Mouse (Mus musculus): ENCODE data around the gene Lsm7. TPM values are rescaled to one million over a fixed set of nuclear protein-coding genes. Genes with fewer than 3 reads are reported as not detected.
"Not testable (repeated sequence)": the region's sequence is repeated elsewhere in the genome, so short reads cannot be mapped to it uniquely, and the experiment has no call there.

The Lsm7 gene
- polyA plus RNA-seq, 1 experiment, result 136 TPM

GRCm38 (mm10) chr10:80821991-80822390 lies 33.0 kb downstream of the Lsm7 start:
- Histone ChIP-seq H3K4me3 (replicated peaks; ENCODE audit: control insufficient read depth, low read depth, low read length) (no peak overlapping the region), H3K4me1 (ENCODE audit: control insufficient read depth, insufficient read depth, low read length) (peaks cover 6% of the 10 kb centered on the region), H3K27ac (ENCODE audit: control insufficient read depth, insufficient read depth, low read depth, low read length, poor library complexity) (no peak overlapping the region)
- 47% methylated on average over 2 of the region's 2 CpGs for WGBS
- TF ChIP-seq CTCF (IDR thresholded peaks at IDR 0.05; ENCODE audit: control insufficient read depth, insufficient read depth, low read length) (0 out of 2 replicates have a peak, but pooled peaks have one; percentile 35), POLR2A (IDR thresholded peaks at IDR 0.05; ENCODE audit: borderline replicate concordance, control insufficient read depth, low read depth, low read length) (no peak)

- 73% methylated on average over 3 of the region's 3 CpGs for WGBS
- H3K27ac ChIP-seq (ENCODE audit: control insufficient read depth, insufficient read depth, low read depth, low read length, poor library complexity), result peak overlapping the region; percentile 87
- H3K4me1 ChIP-seq (ENCODE audit: control insufficient read depth, insufficient read depth, low read length), result peaks cover 4% of the 10 kb centered on the region
- H3K4me3 ChIP-seq (replicated peaks; ENCODE audit: control insufficient read depth, low read depth, low read length), result no peak overlapping the region
- TF ChIP-seq POLR2A (IDR thresholded peaks at IDR 0.05; ENCODE audit: borderline replicate concordance, control insufficient read depth, low read depth, low read length), result no peak
- TF ChIP-seq CTCF (IDR thresholded peaks at IDR 0.05; ENCODE audit: control insufficient read depth, insufficient read depth, low read length), result no peak
These were observed 35.6 kb downstream of the Lsm7 start for GRCm38 (mm10) chr10:80819406-80819805.

- Histone ChIP-seq H3K4me3 (replicated peaks; ENCODE audit: control insufficient read depth, low read depth, low read length) (no peak overlapping the region), H3K4me1 (ENCODE audit: control insufficient read depth, insufficient read depth, low read length) (peaks cover 3% of the 10 kb centered on the region), H3K27ac (ENCODE audit: control insufficient read depth, insufficient read depth, low read depth, low read length, poor library complexity) (peak overlapping the region; percentile 78; the same call in 1 of the 2 replicates)
- TF ChIP-seq CTCF (IDR thresholded peaks at IDR 0.05; ENCODE audit: control insufficient read depth, insufficient read depth, low read length) (no peak), POLR2A (IDR thresholded peaks at IDR 0.05; ENCODE audit: borderline replicate concordance, control insufficient read depth, low read depth, low read length) (no peak)
- 59% methylated on average over 6 of the region's 6 CpGs for WGBS
These were observed 36.3 kb downstream of the Lsm7 start for GRCm38 (mm10) chr10:80818599-80819281.

- not testable (repeated sequence) for H3K4me3 ChIP-seq (replicated peaks; ENCODE audit: control insufficient read depth, low read depth, low read length); H3K4me1 ChIP-seq (ENCODE audit: control insufficient read depth, insufficient read depth, low read length)
- 82% methylated on average over 7 of the region's 7 CpGs for WGBS
- peak overlapping the region; percentile 78; the same call in 1 of the 2 replicates for H3K27ac ChIP-seq (ENCODE audit: control insufficient read depth, insufficient read depth, low read depth, low read length, poor library complexity)
These were observed 37.1 kb downstream of the Lsm7 start for GRCm38 (mm10) chr10:80817955-80818354.

- no peak for TF ChIP-seq POLR2A (IDR thresholded peaks at IDR 0.05; ENCODE audit: borderline replicate concordance, control insufficient read depth, low read depth, low read length)
- peaks cover 3% of the 10 kb centered on the region for H3K4me1 ChIP-seq (ENCODE audit: control insufficient read depth, insufficient read depth, low read length)
- 77% methylated on average over 2 of the region's 2 CpGs for WGBS
- H3K27ac ChIP-seq (ENCODE audit: control insufficient read depth, insufficient read depth, low read depth, low read length, poor library complexity), result no peak overlapping the region
- no peak overlapping the region for H3K4me3 ChIP-seq (replicated peaks; ENCODE audit: control insufficient read depth, low read depth, low read length)
These were observed 37.8 kb downstream of the Lsm7 start for GRCm38 (mm10) chr10:80817164-80817563.

- 38% methylated on average over 3 of the region's 3 CpGs for WGBS
- not testable (repeated sequence) for H3K4me3 ChIP-seq (replicated peaks; ENCODE audit: control insufficient read depth, low read depth, low read length); H3K27ac ChIP-seq (ENCODE audit: control insufficient read depth, insufficient read depth, low read depth, low read length, poor library complexity); H3K4me1 ChIP-seq (ENCODE audit: control insufficient read depth, insufficient read depth, low read length)
These were observed 38.7 kb downstream of the Lsm7 start for GRCm38 (mm10) chr10:80816303-80816702.

- TF ChIP-seq POLR2A (IDR thresholded peaks at IDR 0.05; ENCODE audit: borderline replicate concordance, control insufficient read depth, low read depth, low read length) (no peak), CTCF (IDR thresholded peaks at IDR 0.05; ENCODE audit: control insufficient read depth, insufficient read depth, low read length) (no peak)
- H3K27ac ChIP-seq (ENCODE audit: control insufficient read depth, insufficient read depth, low read depth, low read length, poor library complexity), result no peak overlapping the region
- no peak overlapping the region for H3K4me3 ChIP-seq (replicated peaks; ENCODE audit: control insufficient read depth, low read depth, low read length)
- peaks cover 3% of the 10 kb centered on the region for H3K4me1 ChIP-seq (ENCODE audit: control insufficient read depth, insufficient read depth, low read length)
- WGBS, result 57% methylated on average over 7 of the region's 7 CpGs
These were observed 40.2 kb downstream of the Lsm7 start for GRCm38 (mm10) chr10:80814800-80815199.

- no peak within 1 kb of the TSS for H3K27ac ChIP-seq (ENCODE audit: control insufficient read depth, insufficient read depth, low read depth, low read length, poor library complexity)
- H3K4me3 ChIP-seq (replicated peaks; ENCODE audit: control insufficient read depth, low read depth, low read length), result no peak within 1 kb of the TSS
- peaks cover 3% of the 10 kb centered on the region for H3K4me1 ChIP-seq (ENCODE audit: control insufficient read depth, insufficient read depth, low read length)
- 89% methylated on average over 4 of the region's 4 CpGs for WGBS
- TF ChIP-seq POLR2A (IDR thresholded peaks at IDR 0.05; ENCODE audit: borderline replicate concordance, control insufficient read depth, low read depth, low read length) (no peak), CTCF (IDR thresholded peaks at IDR 0.05; ENCODE audit: control insufficient read depth, insufficient read depth, low read length) (no peak)
These were observed 41.6 kb downstream of the Lsm7 start, which contains the start of gene Jsrp1 for GRCm38 (mm10) chr10:80813366-80813765. Gene Jsrp1, minus strand, starts transcription at chr10:80813498.

GRCm38 (mm10) chr10:80812391-80813041 lies 42.5 kb downstream of the Lsm7 start:
- no peaks in the 10 kb centered on the region for H3K4me1 ChIP-seq (ENCODE audit: control insufficient read depth, insufficient read depth, low read length)
- H3K27ac ChIP-seq (ENCODE audit: control insufficient read depth, insufficient read depth, low read depth, low read length, poor library complexity), result no peak overlapping the region
- TF ChIP-seq POLR2A (IDR thresholded peaks at IDR 0.05; ENCODE audit: borderline replicate concordance, control insufficient read depth, low read depth, low read length), result no peak
- TF ChIP-seq CTCF (IDR thresholded peaks at IDR 0.05; ENCODE audit: control insufficient read depth, insufficient read depth, low read length), result no peak
- H3K4me3 ChIP-seq (replicated peaks; ENCODE audit: control insufficient read depth, low read depth, low read length), result no peak overlapping the region
- 73% methylated on average over 5 of the region's 5 CpGs for WGBS

Measured in bone marrow, adult 2 months (tissue).